ENCODE assay signal across 8 mouse cellular contexts in the genomic region with DNA sequence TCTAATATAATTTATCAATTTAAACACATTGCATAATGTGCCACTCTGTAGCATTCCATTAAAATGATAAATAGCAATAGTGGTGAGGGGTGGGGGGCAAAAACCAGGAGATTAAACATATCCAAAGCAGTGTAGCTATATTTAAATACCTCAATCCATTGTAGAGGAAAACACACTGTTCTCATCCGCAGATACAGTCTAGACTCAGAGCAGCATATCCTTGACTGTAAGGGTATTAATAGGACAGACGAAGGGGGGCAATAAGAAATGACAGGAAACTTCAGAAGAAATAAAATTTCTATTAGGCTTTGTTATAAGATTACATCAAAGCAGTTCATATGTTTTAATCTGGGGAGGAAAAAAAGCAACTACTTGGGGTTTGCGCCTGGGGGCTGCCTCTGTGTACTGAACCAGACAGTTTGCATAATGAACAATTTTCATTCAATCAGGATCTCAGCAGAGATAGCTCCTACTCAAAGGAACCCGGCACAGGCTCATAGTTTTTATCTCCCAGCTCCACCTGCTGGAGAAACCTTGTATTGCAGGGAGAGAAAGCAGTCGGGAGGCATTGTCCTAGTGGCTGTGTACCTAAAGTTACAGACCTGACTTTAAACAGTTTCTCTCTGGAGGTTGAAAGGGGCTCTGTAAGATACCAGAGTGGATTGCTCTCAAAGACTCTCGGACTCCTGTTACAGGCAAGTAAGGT. TPM values are rescaled to one million over a fixed set of nuclear protein-coding genes. Genes with fewer than 3 reads are reported as not detected.
DNase-seq lines count a peak whose midpoint lies in the region; ATAC-seq and TF ChIP-seq lines count a peak whose summit lies in the region.

No protein-coding gene starts in this region.

- H3ac ChIP-seq in myocyte (ENCODE audit: control insufficient read depth, insufficient read length): no peak overlapping the region

- TF ChIP-seq CTCF in heart, adult 2 months (IDR thresholded peaks at IDR 0.05): no peak; the same call in 1 of the 2 replicates
- peak; percentile 80 for TF ChIP-seq CTCF in kidney, adult 2 months (conservative IDR thresholded peaks at IDR 0.05; ENCODE audit: insufficient read depth, insufficient read length, low read depth, low read length)

- H3K9me3 ChIP-seq in embryonic facial prominence, embryonic 13.5 days: no peaks in the 10 kb centered on the region
- H3K9me3 ChIP-seq in limb, embryonic 12.5 days: no peaks in the 10 kb centered on the region

- no peaks in the 10 kb centered on the region for H3K79me2 ChIP-seq in heart, adult 2 months (replicated peaks; ENCODE audit: control insufficient read depth, insufficient read depth, low read length)
- no peaks in the 10 kb centered on the region for H3K79me2 ChIP-seq in myocyte (ENCODE audit: control insufficient read depth, insufficient read depth)

- H3K27me3 ChIP-seq in embryonic facial prominence, embryonic 13.5 days: peaks cover 42% of the 10 kb centered on the region
- no peaks in the 10 kb centered on the region for H3K27me3 ChIP-seq in heart, adult 2 months (ENCODE audit: control insufficient read depth, insufficient read depth, low read length)
- H3K27me3 ChIP-seq in kidney, adult 2 months (replicated peaks; ENCODE audit: control insufficient read depth, insufficient read depth, low read length): no peaks in the 10 kb centered on the region
- peaks cover 39% of the 10 kb centered on the region for H3K27me3 ChIP-seq in limb, embryonic 12.5 days
- H3K27me3 ChIP-seq in myocyte (ENCODE audit: control insufficient read depth, insufficient read depth, insufficient read length): no peaks in the 10 kb centered on the region
- no peaks in the 10 kb centered on the region for H3K27me3 ChIP-seq in splenic B cell, adult 2 months (ENCODE audit: control insufficient read depth, insufficient read depth, low read length, poor library complexity, severe bottlenecking)

- intact Hi-C loops in heart, adult 2 months (cut with DNase I): loop anchor here (1.0 to 2.0 kb wide), 4 partner anchors 36 to 344 kb away; a partner anchor contains a TSS

- peak overlapping the region; percentile 50 for H3K4me2 ChIP-seq in embryonic facial prominence, embryonic 13.5 days
- H3K4me2 ChIP-seq in limb, embryonic 12.5 days: peak overlapping the region; percentile 31; the same call in 1 of the 2 replicates
- H3K4me2 ChIP-seq in myocyte (ENCODE audit: low read depth): peak overlapping the region; percentile 79

- H3K27ac ChIP-seq in embryonic facial prominence, embryonic 13.5 days: no peak overlapping the region; the same call in 1 of the 2 replicates
- H3K27ac ChIP-seq in heart, adult 2 months: peak overlapping the region; percentile 48; the same call in 1 of the 2 replicates
- H3K27ac ChIP-seq in kidney, adult 2 months (ENCODE audit: insufficient read depth, low read depth, low read length): 0 out of 2 replicates have a peak overlapping the region, but pooled peaks have one; percentile 13
- 0 out of 2 replicates have a peak overlapping the region, but pooled peaks have one; percentile 35 for H3K27ac ChIP-seq in limb, embryonic 12.5 days

- H3K4me3 ChIP-seq in embryonic facial prominence, embryonic 13.5 days: peak overlapping the region; percentile 22
- no peak overlapping the region for H3K4me3 ChIP-seq in heart, adult 2 months
- H3K4me3 ChIP-seq in kidney, adult 2 months (ENCODE audit: insufficient read depth, low read depth, low read length): no peak overlapping the region
- H3K4me3 ChIP-seq in limb, embryonic 12.5 days (replicated peaks): no peak overlapping the region
- no peak overlapping the region for H3K4me3 ChIP-seq in myocyte

- ATAC-seq in embryonic facial prominence, embryonic 13.5 days (ENCODE audit: insufficient number of reproducible peaks, insufficient read depth, low FRiP score, low TSS enrichment, low read depth): 0 out of 2 replicates have a peak, but pooled peaks have one; percentile 67
- ATAC-seq in limb, embryonic 12.5 days (ENCODE audit: insufficient number of reproducible peaks, insufficient read depth, low FRiP score, low TSS enrichment, low read depth): no peak

- no peaks in the 10 kb centered on the region for H3K36me3 ChIP-seq in embryonic facial prominence, embryonic 13.5 days
- H3K36me3 ChIP-seq in heart, adult 2 months (ENCODE audit: control insufficient read depth, insufficient read depth, low read length): no peaks in the 10 kb centered on the region
- H3K36me3 ChIP-seq in kidney, adult 2 months (ENCODE audit: control insufficient read depth, insufficient read depth, low read length): no peaks in the 10 kb centered on the region
- H3K36me3 ChIP-seq in limb, embryonic 12.5 days: no peaks in the 10 kb centered on the region
- no peaks in the 10 kb centered on the region for H3K36me3 ChIP-seq in myocyte (ENCODE audit: control insufficient read depth, insufficient read depth)
- no peaks in the 10 kb centered on the region; the same call in 1 of the 2 replicates for H3K36me3 ChIP-seq in splenic B cell, adult 2 months (ENCODE audit: control insufficient read depth, insufficient read depth, low read length, poor library complexity, severe bottlenecking)

- TF ChIP-seq POLR2A in heart, adult 2 months (IDR thresholded peaks at IDR 0.05; ENCODE audit: insufficient read depth, low read depth, low read length): 0 out of 2 replicates have a peak, but pooled peaks have one; percentile 20
- TF ChIP-seq POLR2A in kidney, adult 2 months (IDR thresholded peaks at IDR 0.05; ENCODE audit: low read depth, low read length): no peak
- TF ChIP-seq POLR2A in myocyte (IDR thresholded peaks at IDR 0.05; ENCODE audit: insufficient read length, low read depth): no peak

- TF ChIP-seq EP300 in heart, adult 2 months (IDR thresholded peaks at IDR 0.05; ENCODE audit: insufficient read depth, low read depth, low read length): 0 out of 2 replicates have a peak, but pooled peaks have one; percentile 56

- H3K9ac ChIP-seq in embryonic facial prominence, embryonic 13.5 days: peak overlapping the region; percentile 40; the same call in 1 of the 2 replicates
- peak overlapping the region; percentile 30; the same call in 1 of the 2 replicates for H3K9ac ChIP-seq in heart, adult 2 months (ENCODE audit: low read depth, low read length)
- H3K9ac ChIP-seq in limb, embryonic 12.5 days (replicated peaks): no peak overlapping the region

- 14% methylated on average over 6 of the region's 6 CpGs for WGBS in embryonic facial prominence, embryonic 13.5 days
- 14% methylated on average over 6 of the region's 6 CpGs for WGBS in heart, adult 2 months
- 20% methylated on average over 6 of the region's 6 CpGs for WGBS in kidney, adult 2 months
- 20% methylated on average over 6 of the region's 6 CpGs for WGBS in limb, embryonic 12.5 days

- peaks cover 47% of the 10 kb centered on the region for H3K4me1 ChIP-seq in embryonic facial prominence, embryonic 13.5 days
- peaks cover 2% of the 10 kb centered on the region; the same call in 1 of the 2 replicates for H3K4me1 ChIP-seq in heart, adult 2 months (ENCODE audit: control insufficient read depth, insufficient read depth, low read length)
- H3K4me1 ChIP-seq in kidney, adult 2 months (ENCODE audit: control insufficient read depth, insufficient read depth, low read length): peaks cover 21% of the 10 kb centered on the region; the same call in 1 of the 2 replicates
- peaks cover 18% of the 10 kb centered on the region for H3K4me1 ChIP-seq in limb, embryonic 12.5 days (replicated peaks)

- DNase-seq in 3T3-L1 (ENCODE audit: low read depth, low spot score): peak; percentile 95
- DNase-seq in adrenal gland, postnatal 25 days: peak; percentile 81
- DNase-seq in heart, adult 2 months: peak; percentile 82 to 87
- DNase-seq in kidney, adult 2 months: peak; percentile 95
- DNase-seq in splenic B cell, adult 2 months (ENCODE audit: low read depth, low spot score): peak; percentile 88

TF ChIP-seq in myocyte, 11 proteins besides CTCF, POLR2A, EP300 and RAD21:
- no peak for TF ChIP-seq MAX (IDR thresholded peaks at IDR 0.05; ENCODE audit: low read depth)
- no peak for TF ChIP-seq TCF12 (IDR thresholded peaks at IDR 0.05; ENCODE audit: insufficient read depth, poor library complexity, severe bottlenecking)
- TF ChIP-seq REST (IDR thresholded peaks at IDR 0.05; ENCODE audit: insufficient read depth, insufficient read length): no peak
- no peak for TF ChIP-seq USF1 (IDR thresholded peaks at IDR 0.05; ENCODE audit: low read depth)
- TF ChIP-seq TCF3 (IDR thresholded peaks at IDR 0.05; ENCODE audit: insufficient read length, low read depth): no peak
- TF ChIP-seq MYOG (IDR thresholded peaks at IDR 0.05; ENCODE audit: control insufficient read depth in 1 of 3, insufficient read depth in 1 of 3, insufficient read length in 2 of 3, low read depth in 2 of 3): no peak
- TF ChIP-seq MYOD1 (IDR thresholded peaks at IDR 0.05; ENCODE audit: control insufficient read depth in 1 of 3, insufficient read length in 2 of 3, low read depth in 2 of 3): no peak
- no peak for TF ChIP-seq SRF (IDR thresholded peaks at IDR 0.05; ENCODE audit: control insufficient read depth, insufficient read length, low read depth)
- no peak for TF ChIP-seq CEBPB (IDR thresholded peaks at IDR 0.05; ENCODE audit: insufficient read depth, poor library complexity, severe bottlenecking)
- TF ChIP-seq E2F4 (IDR thresholded peaks at IDR 0.05; ENCODE audit: insufficient read depth): no peak
- no peak for TF ChIP-seq POLR2AphosphoS2 (IDR thresholded peaks at IDR 0.05; ENCODE audit: insufficient read length, low read depth)

RNA-seq across cellular contexts. Expression of a gene that starts 57.4 kb away (rescaled TPM):
- total RNA-seq in adrenal gland, postnatal 25 days (2021): 45.4 and 59.6 TPM in 2 replicates
- polyA plus RNA-seq in embryonic facial prominence, embryonic 13.5 days (2015; fragmentation: Nextera tagmentation; extraction: Ambion mirVana): 110 and 120 TPM in 2 replicates
- 10 to 100 TPM; 54.8 to 60.7 TPM for total RNA-seq in heart, adult 2 months (2021)
- 16.8 and 24.8 TPM in 2 replicates for polyA plus RNA-seq in heart, adult 2 months (2012; rRNA removed)
- 17.0 and 21.3 TPM in 2 replicates for polyA plus RNA-seq in kidney, adult 2 months (2012; rRNA removed)
- polyA plus RNA-seq in limb, embryonic 12.5 days (2016; fragmentation: Nextera tagmentation; extraction: Ambion mirVana): 153 and 163 TPM in 2 replicates
- 63.4 TPM for polyA plus RNA-seq in myocyte (2012; fragmentation: generic; extraction: Trizol)

RNA-seq across cellular contexts. Expression of a gene that starts 57.5 kb away (rescaled TPM):
- 7.0 and 9.3 TPM in 2 replicates for total RNA-seq in adrenal gland, postnatal 25 days (2021)
- 15.6 and 19.8 TPM in 2 replicates for polyA plus RNA-seq in embryonic facial prominence, embryonic 13.5 days (2015; fragmentation: Nextera tagmentation; extraction: Ambion mirVana)
- 1 to 10 TPM; 5.7 to 6.4 TPM for total RNA-seq in heart, adult 2 months (2021)
- 3.2 and 3.9 TPM in 2 replicates for polyA plus RNA-seq in heart, adult 2 months (2012; rRNA removed)
- 7.1 and 7.2 TPM in 2 replicates for polyA plus RNA-seq in kidney, adult 2 months (2012; rRNA removed)
- 20.4 and 22.7 TPM in 2 replicates for polyA plus RNA-seq in limb, embryonic 12.5 days (2016; fragmentation: Nextera tagmentation; extraction: Ambion mirVana)
- 6.9 TPM for polyA plus RNA-seq in myocyte (2012; fragmentation: generic; extraction: Trizol)
